Mouse (Mus musculus): ENCODE data around the gene Ddo. TPM values are rescaled to one million over a fixed set of nuclear protein-coding genes. Genes with fewer than 3 reads are reported as not detected.

The Ddo gene
- total RNA-seq, 2 experiments from 2014 or later = 21.5 to 36.9 TPM

- intact Hi-C loops (cut with DNase I) = no loop called here
- no peak for TF ChIP-seq CTCF (IDR thresholded peaks at IDR 0.05)
These were observed 97.2 kb downstream of the Ddo start for GRCm38 (mm10) chr10:40726989-40727388.

GRCm38 (mm10) chr10:40730200-40730599 lies 100.4 kb downstream of the Ddo start:
- intact Hi-C loops (cut with DNase I) = no loop called here
- Histone ChIP-seq H3K27ac (no peak overlapping the region), H3K4me3 (no peak overlapping the region)
- no peak for DNase-seq
- TF ChIP-seq CTCF (IDR thresholded peaks at IDR 0.05) = no peak

More at GRCm38 (mm10) chr10:40726989-40727388, 97.2 kb downstream of the Ddo start:
- no peak for DNase-seq
- Histone ChIP-seq H3K27ac (no peak overlapping the region), H3K4me3 (no peak overlapping the region)

Other genes with a start within 250 kb of the Ddo start
- not detected for gene Slc22a16, start 59.7 kb upstream of the Ddo start, total RNA-seq (2021)
- under 1 TPM; 0.31 to 0.86 TPM for gene Mettl24, start 53.3 kb downstream of the Ddo start, total RNA-seq (2021)

Measured in gastrocnemius, adult 2 months (tissue).